Mouse (Mus musculus): ENCODE measurements around the gene Dip2c.
A peak's percentile ranks its signal among the peaks of the same experiment; 100 is the strongest.

Gene Dip2c

DNA sequence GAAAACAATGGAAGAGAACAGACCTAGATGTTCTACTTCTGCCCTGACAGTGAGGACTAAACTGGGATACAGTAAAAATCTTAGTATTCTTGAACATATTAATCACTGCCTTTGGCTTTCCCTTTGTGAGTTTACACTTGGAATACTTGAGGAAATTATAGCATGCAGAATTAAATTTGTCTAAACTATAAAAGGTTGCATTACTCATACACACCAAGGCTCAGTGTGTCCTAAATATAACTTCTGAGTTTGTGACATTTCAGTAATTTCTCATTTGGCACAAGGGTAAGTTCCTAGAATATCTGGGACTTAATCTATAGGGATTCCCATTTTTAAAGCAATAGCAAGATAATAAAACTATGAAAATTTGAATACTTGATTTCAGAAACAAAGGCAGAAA, 262.2 kb downstream of the Dip2c start:
- DNase-seq (ENCODE audit: low spot score) = no peak

DNA sequence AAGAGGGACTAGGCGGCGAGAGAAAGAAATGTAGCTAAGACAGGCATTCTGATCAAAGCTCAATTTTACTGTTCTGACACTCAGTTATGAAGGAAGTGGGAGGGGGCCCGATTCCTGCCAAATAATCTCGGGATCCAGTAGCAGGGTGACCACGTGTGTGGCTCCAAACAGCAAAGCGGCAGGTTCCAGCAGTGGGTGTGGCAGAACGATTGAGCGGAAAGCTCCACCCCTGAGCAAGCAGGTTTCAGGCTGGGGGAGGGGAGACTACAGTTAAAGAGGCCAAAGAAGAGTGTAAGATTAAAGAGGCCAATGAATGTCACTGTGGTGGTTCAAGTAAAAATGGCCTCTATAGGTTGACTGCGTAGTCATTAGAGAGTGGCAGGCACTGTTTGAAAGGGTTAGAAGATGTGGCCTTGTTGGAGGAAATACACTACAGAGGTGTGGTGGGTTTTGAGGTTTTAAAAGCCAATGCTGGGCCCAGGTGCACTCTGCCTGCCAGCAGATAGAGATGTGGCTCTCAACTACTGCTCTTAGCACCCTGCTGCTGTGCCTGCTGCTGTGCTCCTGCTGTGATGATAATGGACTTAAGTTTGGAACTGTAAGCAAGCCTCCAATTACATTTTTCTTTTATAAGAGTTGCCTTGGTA, 271.5 kb downstream of the Dip2c start:
- DNase-seq (ENCODE audit: low spot score) = no peak

DNA sequence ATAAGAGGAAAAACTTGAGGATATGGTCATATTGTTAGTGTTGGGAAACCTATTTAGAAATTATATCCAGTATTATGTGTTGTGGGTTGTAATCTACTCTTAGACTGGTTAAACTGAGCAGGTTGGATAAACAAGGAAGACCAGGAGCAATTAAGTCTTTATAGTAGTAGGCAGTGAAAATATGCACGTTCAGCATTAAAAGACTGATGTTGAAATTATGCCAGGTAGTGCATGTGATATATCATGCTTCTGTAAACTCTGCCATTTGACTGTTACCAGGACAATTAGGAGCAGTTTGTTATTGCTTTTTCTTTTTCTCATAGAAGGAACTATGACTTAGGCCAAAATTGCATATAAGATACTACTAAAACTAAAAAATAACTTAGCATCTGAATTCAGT, 285.8 kb downstream of the Dip2c start:
- no peak for DNase-seq (ENCODE audit: low spot score)

DNA sequence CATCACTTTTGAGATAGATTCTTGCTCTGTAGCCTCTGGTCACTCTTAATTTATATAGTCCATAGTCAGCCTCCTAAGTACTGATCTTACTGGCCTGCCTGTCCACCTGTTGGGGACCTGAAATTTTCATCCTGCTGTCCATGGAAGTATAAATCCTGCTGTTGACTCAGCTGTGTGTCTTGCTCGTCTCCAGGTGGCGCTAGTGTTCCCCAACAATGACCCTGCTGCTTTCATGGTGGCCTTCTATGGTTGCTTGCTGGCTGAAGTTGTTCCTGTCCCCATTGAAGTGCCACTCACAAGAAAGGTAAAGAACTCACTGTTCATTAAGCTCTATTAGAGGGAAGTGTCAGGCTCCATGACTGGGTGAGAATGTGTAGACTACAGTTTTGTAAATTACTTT, 286.6 kb downstream of the Dip2c start:
- peak; percentile 9 for DNase-seq (ENCODE audit: low spot score)

DNA sequence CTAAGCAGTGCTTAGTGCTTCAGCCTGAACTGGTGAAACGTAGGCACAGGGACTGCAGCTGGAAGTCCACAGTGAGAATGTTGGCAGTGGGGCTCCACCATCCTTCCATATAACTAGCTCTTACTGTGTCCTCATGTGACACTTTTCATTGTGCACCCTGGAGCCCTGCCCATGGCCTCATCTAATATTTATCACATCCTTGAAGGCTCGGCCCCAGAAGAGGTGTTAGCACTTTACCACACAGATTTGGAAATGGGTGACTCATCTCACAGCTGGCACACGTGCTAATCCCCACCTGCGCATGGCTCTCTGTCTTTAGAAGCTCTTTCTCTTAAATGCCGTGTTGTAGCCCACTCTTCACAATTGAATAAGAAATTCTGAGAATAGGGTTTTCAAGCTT, 292.5 kb downstream of the Dip2c start:
- no peak for DNase-seq (ENCODE audit: low spot score)

DNA sequence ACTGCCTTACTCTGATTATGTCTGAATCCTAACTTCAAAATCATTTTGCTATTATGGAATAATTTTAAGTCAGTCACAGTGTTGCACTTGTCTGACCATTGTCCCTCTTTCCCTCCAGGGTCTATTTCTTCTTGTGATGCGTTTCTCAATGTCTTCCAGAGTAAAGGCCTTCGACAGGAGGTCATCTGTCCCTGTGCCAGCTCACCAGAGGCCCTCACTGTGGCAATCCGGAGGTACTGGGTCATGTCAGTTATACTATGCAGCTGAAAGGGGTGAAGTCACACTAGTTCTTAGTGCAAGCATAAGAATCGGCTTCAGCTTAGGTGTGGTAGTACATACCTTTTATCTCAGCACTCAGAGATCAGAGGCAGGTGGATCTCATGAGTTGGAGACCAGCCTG, 300.4 kb downstream of the Dip2c start:
- DNase-seq (ENCODE audit: low spot score) = no peak

DNA sequence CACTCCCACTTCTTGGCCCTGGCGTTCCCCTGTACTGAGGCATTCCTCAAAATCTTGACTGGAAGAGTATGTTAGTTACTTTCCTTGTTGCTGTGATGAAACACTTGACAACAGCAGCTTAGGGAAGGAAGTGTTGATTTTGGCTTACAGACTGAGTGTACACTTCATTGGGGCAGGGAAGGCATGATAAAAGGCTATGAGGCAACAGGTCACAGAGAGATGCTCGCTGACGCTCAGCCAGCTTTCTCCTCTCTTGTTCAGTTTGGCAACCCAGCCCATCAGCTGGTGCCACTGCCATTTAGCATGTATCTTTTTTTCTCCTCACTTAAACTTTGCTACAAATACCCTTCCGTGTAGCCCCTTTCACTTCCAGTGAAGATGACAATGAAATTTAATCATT, 302.1 kb downstream of the Dip2c start:
- no peak for DNase-seq (ENCODE audit: low spot score)

DNA sequence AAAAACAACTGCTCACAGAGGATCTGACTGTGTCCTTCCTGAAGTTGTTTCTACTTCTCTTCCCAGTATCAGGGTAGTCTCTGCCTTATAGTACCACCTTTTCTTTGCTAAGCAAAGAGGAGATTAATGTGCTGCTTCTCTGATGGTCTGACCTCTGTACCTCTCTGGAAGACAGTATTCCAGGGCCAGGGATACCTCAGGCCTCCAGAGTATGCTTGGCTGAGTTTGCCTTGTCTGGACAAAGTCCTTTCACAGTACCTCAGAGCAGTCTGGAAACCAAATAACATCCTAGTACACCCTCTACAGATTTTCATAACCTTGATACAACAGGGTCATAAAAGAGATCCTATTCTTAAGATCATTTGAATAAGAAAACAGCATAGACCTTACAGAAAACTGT, 305.5 kb downstream of the Dip2c start:
- DNase-seq (ENCODE audit: low spot score) = no peak

DNA sequence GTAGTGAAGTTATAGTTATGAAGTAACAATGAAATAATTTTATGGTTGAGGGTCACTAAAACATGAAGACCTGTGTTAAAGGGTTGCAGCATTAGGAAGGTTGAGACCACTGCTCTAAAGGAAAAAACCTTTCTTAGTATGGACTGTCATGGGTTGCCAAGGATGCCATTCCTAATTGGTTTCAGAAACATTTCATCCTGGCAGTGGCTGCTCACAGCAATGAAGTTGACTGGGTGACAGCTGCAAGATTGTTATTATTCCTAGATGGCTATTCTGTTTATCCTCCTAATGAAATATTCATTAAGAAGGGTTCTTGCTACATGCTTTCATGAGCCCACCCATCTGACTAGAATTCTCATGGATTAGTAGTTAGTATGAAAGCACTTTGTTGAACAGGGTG, 307.3 kb downstream of the Dip2c start:
- DNase-seq (ENCODE audit: low spot score) = no peak

DNA sequence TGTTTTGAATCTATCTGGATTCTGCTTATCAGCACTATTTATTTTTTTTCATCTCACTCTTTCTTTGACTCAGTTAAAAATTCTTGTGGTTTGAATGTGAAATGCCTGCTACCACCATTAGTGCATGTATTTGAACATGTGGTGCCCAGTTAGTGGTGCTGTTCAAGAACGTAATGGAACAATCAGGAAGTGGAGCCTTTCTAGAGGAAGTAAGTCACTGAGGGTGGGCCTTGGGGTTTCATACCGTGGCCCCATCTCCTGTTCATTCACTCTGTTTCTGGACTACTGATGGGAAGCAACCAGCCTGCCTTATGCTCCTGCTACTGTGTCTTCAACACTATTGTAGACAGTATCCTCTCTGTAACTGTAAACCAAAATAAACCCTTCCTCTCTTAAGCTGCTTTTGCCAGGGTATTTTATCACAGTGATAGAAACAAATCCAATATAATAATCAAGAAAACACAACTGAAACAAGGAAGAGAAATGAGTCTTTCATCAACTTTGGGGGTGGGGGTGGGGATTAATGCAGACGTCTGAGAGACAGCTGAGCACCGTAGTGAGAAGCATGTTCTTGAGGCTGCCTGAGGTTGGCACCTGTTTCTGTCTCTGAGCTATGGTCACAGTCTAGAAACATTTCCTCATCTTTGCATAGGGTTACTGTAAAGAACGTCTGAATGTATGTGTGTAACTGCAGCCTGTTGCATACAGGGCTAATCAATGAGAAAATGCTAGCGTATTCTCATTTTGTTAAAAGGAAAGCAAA, 323.2 kb downstream of the Dip2c start:
- no peak for DNase-seq (ENCODE audit: low spot score)

DNA sequence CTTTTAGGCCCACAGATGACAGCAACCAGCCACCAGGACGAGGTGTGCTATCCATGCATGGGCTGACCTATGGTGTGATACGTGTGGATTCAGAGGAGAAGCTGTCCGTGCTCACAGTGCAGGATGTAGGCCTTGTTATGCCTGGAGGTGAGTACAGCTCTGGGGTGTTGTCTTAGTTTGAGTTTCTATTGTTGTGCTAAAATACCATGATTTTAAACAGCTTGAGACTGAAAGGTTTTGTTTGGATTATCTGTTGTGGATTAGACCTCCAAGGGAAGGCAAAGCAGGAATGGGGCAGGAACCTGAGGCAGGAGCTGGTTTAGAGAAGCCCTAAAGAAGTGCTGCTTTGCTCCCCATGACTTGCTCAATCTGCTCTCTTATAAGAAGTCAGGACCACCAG, 325.0 kb downstream of the Dip2c start:
- no peak for DNase-seq (ENCODE audit: low spot score)

DNA sequence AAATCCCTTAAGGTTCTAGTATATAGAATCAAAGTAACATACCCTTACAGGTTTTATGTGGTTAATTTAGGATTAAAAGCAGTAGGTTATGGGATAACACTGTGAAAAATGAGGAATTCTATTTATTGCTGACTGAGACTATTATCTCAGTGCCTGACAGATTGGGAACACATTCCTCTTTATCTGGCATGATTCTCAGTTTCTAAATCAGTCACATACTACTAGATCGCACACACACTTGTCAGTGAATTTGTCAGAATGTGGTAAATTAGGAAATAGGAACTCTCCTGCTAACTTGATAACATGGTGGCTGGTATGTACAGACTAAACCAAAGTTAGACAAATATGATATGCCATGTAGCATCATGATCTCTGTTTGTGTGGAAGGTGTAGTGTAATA, 334.9 kb downstream of the Dip2c start:
- no peak for DNase-seq (ENCODE audit: low spot score)

DNA sequence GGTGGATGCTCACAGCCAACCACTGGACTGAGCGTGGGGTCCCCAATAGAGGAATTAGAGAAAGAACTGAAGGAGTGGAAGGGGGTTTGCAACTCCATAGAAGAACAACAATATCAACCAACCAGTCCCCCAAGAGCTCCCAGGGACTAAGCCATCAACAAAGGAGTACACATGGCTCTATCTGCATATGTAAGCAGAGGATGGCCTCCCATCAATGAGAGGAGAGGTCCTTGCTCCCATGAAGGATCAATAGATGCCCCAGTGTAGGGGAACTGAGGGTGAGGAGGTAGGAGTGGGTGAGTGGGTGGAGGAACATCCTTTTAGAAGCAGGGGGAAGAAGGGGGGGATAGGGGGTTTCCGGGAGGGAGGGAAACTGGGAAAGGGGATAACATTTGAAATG, 356.4 kb downstream of the Dip2c start:
- DNase-seq (ENCODE audit: low spot score) = no peak

DNA sequence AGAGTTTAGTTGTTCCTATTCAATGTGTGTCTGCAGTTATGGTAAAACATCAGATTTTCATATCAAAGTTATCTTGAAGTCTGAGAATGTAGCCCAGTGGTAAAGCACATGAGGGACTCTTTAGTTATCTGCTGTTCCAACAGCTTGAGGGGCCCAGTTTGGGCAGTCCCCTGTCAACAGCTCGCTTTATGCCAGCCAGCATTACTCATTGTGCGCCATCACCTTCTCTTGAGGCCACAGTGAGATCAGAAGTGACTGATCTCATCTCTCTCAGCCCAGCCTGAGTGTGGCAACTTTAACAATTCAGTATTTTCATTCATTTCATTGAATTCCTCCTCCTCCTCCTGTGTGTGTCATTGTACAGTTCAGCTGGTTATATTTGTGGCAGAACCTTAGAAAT, 359.6 kb downstream of the Dip2c start:
- DNase-seq (ENCODE audit: low spot score) = no peak

DNA sequence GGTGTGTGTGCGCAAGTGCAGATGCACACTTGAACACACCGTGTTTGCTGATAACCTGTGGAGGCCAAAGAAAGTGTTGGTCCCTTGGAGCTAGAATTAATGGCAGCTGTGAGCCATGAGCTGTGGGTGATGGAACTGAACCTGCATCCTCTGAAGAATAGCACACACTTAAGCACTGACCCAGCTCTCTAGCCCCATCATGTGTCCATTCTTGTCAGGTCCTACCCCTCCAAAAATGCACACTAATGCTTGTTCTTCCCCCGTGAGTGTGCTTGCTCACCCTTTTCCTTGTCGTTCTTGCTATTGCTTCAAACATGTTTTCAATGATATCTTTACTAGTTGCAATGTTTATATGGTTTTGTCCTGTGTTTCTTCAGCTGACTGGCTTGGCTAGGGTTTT, 360.2 kb downstream of the Dip2c start:
- DNase-seq (ENCODE audit: low spot score) = peak; percentile 4

DNA sequence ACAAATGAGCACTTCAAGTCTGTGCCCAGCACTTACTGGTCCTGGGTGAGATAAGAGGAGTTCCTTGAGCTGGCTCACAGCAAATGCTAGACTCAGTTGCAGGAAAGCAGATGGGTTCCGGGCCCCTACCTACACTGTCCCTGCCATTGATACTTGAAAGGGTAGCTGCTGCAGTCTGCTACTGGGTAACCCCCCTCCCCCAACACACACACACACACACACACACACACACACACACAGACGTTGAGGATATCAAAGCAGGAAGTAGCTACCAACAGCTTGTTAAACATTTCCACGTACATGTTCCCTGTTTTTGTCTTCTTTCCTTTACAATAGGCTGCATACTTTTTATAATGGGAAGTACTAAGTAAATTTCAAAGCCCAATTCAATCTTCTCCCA, 361.6 kb downstream of the Dip2c start:
- DNase-seq (ENCODE audit: low spot score) = no peak

DNA sequence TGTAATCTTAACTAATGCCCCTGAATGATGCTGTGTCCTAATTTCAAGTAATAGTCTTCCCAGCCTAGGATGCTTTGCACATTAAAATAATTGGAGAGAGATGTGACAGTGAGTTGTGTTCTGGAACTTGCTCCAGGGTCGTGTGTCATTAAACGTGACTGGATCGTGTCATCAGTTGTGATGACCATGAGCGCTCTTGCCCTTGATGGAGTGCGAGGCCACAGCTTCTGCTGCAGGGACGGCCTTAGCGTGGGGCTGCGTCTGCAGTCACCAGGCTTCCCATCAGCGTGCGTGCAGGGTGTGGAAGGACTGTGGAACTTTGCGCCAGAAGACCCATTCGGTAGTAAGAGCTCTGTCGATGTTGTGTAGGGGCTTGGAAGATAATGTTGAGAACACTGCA, 372.4 kb downstream of the Dip2c start:
- no peak for DNase-seq (ENCODE audit: low spot score)

DNA sequence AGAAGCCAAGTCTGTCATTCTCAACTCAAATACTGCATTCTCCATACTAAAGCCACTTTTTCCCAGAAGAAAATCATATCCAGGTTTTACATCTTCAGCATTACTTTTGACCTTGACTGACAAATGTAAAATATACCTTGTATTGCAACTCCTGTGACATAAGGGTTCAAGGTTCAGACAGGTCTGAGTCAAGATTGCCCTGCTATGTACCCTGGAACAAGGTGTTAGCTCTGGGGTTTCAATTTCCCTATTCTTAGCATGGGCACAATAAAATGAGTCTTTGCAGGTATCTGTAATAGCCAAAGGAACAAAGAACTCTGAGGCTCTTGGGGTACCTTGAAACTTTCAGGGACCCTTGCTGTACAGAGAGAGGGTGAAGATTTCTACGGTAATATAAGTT, 373.6 kb downstream of the Dip2c start:
- DNase-seq (ENCODE audit: low spot score) = no peak

DNA sequence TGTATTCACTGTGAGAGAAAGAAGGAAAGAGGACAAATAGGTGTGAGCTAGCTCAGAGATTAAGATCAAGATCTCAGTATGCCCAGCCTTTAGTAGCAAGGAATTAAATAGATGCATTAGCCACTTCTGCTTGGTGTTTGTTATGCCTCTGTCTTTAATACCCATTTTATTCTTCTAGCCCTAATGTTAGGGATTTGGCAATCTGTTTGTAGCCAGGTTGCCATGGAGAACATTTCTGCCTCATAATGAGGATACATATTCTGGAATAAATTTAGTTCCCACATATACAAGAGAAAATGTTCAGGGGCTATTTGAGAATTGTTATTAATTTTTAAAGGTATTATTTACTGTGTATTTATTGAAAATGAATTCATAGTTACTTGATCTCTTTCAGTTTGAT, 374.3 kb downstream of the Dip2c start:
- DNase-seq (ENCODE audit: low spot score) = no peak

DNA sequence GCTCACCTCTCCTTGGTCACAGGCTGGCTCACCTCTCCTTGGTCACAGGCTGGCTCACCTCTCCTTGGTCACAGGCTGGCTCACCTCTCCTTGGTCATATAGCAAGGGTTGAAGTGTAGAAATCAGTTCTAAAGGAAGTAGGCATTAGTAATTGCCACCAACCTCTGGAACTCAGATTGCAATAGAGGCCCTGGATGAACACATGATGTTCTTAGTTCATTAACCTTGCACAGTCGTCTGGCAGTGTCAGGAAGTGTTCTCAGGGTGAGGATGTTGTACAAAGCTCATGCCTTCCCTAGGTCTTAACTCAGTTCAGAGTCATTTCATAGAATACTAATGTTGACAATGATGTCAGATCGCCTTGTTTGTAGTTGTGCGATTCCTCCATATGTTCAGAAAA, 376.7 kb downstream of the Dip2c start:
- DNase-seq (ENCODE audit: low spot score) = no peak

DNA sequence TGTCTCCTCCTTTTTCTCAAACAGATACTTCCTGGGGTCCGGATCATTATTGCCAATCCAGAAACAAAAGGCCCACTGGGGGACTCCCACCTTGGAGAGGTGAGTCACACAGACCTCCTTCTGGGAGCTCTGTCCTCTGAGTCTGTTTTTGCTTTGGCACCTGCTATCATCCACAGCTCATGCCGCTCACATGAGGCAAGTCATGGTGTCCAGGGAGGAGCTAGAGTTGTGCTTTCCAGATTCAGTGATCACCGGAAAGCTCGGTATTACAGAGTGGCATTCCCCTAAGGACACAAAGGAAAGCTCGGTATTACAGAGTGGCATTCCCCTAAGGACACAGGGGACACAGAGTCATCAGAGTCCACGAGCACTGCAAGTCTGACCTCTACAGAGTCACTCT, 380.3 kb downstream of the Dip2c start:
- no peak for DNase-seq (ENCODE audit: low spot score)

DNA sequence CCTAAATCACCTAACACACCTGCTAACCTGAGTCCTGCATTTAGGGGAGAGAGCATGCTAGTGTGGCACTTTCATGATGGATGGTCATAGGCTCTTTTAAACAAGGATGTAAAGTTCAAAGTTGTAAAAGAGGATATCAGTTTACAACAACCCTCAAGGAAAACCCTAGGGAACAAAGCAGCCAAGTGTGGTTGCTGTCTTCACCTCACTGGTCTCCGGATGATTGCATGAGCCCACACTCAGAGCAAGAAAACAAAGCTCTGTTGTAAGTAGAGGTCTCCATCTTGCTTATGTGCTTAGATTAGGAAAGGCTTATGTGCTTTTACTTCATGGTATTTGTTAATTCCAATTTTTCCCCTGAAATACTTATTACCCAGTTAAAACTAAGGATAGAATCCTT, 384.4 kb downstream of the Dip2c start:
- DNase-seq (ENCODE audit: low spot score) = no peak

DNA sequence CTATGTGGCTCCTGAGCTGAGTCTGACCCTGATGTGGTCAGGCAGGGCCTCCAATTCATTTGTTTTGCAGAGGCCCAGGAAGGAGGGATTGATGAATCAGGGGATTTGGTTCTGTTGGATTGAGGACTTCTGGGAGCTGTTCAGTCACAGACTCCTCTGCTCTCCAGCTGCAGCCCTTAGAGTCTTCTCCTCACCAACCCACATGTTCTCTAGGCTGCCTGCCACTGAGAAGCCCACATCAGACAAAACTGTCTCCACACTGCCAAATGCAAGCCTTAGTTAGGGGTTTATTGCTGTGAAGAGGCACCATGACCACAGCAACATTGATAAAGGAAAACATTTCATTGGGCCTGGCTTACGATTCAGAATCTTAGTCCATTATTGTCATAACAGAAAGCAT, 387.3 kb downstream of the Dip2c start:
- no peak for DNase-seq (ENCODE audit: low spot score)

DNA sequence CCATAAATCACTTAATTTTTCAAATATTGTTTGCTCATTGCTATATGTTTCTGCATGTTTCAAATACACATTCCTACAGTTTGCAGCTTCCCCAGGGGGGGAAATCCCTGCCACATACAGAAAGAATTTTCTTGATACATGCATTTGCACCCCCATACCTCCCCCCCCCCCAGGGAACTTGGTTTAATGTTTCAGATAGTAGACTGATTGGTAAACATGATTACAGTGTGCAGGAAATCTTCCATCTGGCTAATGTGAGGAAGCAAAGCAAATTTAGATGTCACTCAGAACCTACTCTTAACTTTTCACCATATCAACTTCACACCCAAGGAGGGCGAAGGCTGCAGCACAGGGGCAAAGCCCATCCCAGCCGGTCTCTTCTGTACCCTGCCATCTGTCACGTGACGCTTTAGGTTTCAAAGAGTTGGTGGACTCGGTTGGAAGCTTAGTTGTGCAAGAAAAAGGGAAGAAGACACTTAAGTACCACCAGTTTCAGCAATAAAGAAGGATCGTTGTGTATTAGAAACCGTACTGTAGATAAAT, 391.7 kb downstream of the Dip2c start:
- no peak for DNase-seq (ENCODE audit: low spot score)
